ENCODE assay signal across 9 mouse cellular contexts in genomic region chr3:143599120-143599519, GRCm38 (mm10).
DNase-seq lines count a peak whose midpoint lies in the region; ATAC-seq and TF ChIP-seq lines count a peak whose summit lies in the region.
"Had no signal": no experiment of that assay in that cellular context is flagged by ENCODE, and none has a peak within 500 bp of the region (broad histone marks: within the 10 kb centered on the region; RNA-seq: fewer than 3 reads in every experiment).

No protein-coding gene starts in this region.

- H3K4me2 ChIP-seq in hindbrain, postnatal 0 days (ENCODE audit: low read depth, low read length) = no peak overlapping the region
- H3K4me2 ChIP-seq in limb, embryonic 14.5 days (replicated peaks; ENCODE audit: low read depth, low read length, severe bottlenecking) = no peak overlapping the region
- H3K4me2 ChIP-seq: heart, embryonic 13.5 days had no signal

- H3K27ac ChIP-seq in hindbrain, postnatal 0 days = no peak overlapping the region
- H3K27ac ChIP-seq in hindbrain, embryonic 10.5 days = no peak overlapping the region
- H3K27ac ChIP-seq in embryonic facial prominence, embryonic 10.5 days (replicated peaks) = 0 out of 2 replicates have a peak overlapping the region, but pooled peaks have one; percentile 19
- H3K27ac ChIP-seq in limb, embryonic 14.5 days (replicated peaks; ENCODE audit: low read depth, low read length) = no peak overlapping the region
- H3K27ac ChIP-seq: heart, embryonic 13.5 days had no signal

- TF ChIP-seq POLR2A in limb, embryonic 14.5 days (IDR thresholded peaks at IDR 0.05; ENCODE audit: borderline replicate concordance, extremely low read depth, insufficient read depth, insufficient read length) = no peak

- H3K4me1 ChIP-seq in hindbrain, postnatal 0 days (ENCODE audit: insufficient read depth, low read length) = 0 out of 2 replicates have a peak, but pooled peaks cover 3% of the 10 kb centered on the region
- H3K4me1 ChIP-seq in hindbrain, embryonic 10.5 days (replicated peaks) = no peaks in the 10 kb centered on the region
- peaks cover 31% of the 10 kb centered on the region for H3K4me1 ChIP-seq in embryonic facial prominence, embryonic 10.5 days
- peaks cover 6% of the 10 kb centered on the region; the same call in 1 of the 2 replicates for H3K4me1 ChIP-seq in limb, embryonic 14.5 days (ENCODE audit: control insufficient read depth, insufficient read depth, low read length)

- DNase-seq in hindbrain, postnatal 0 days (ENCODE audit: low spot score) = peak; percentile 26
- no peak for DNase-seq in hindbrain, embryonic 10.5 days (ENCODE audit: low spot score)
- DNase-seq in NIH3T3 (ENCODE audit: low read depth) = peak; percentile 30
- peak; percentile 39 for DNase-seq in embryonic facial prominence, embryonic 10.5 days (ENCODE audit: low spot score)
- DNase-seq in limb, embryonic 14.5 days (ENCODE audit: low spot score) = peak; percentile 34
- peak; percentile 12 to 74 for DNase-seq in spleen, postnatal 10 days (ENCODE audit: low spot score in 2 of 2)
- no peak for DNase-seq in left cerebral cortex, postnatal 36 days (ENCODE audit: low spot score in 2 of 2)
- no peak for DNase-seq in cerebellum, adult 11-12 months

- H3K9ac ChIP-seq in hindbrain, postnatal 0 days (replicated peaks; ENCODE audit: low read length) = no peak overlapping the region
- no peak overlapping the region for H3K9ac ChIP-seq in limb, embryonic 14.5 days (ENCODE audit: low read depth, low read length, severe bottlenecking)
- H3K9ac ChIP-seq: heart, embryonic 13.5 days had no signal

- no peak overlapping the region for H3K4me3 ChIP-seq in hindbrain, postnatal 0 days (ENCODE audit: low read length)
- H3K4me3 ChIP-seq in hindbrain, embryonic 10.5 days = no peak overlapping the region
- H3K4me3 ChIP-seq in embryonic facial prominence, embryonic 10.5 days = no peak overlapping the region
- no peak overlapping the region for H3K4me3 ChIP-seq in limb, embryonic 14.5 days (replicated peaks; ENCODE audit: low read length)
- H3K4me3 ChIP-seq: heart, embryonic 13.5 days had no signal

- peak; percentile 43; the same call in 1 of the 2 replicates for TF ChIP-seq CTCF in hindbrain, postnatal 0 days (IDR thresholded peaks at IDR 0.05; ENCODE audit: low read depth)

- ATAC-seq in hindbrain, postnatal 0 days = no peak
- no peak for ATAC-seq in limb, embryonic 14.5 days (ENCODE audit: low FRiP score, low read depth)

- no peaks in the 10 kb centered on the region for H3K9me3 ChIP-seq in hindbrain, postnatal 0 days (ENCODE audit: low read length)
- H3K9me3 ChIP-seq in hindbrain, embryonic 10.5 days = no peaks in the 10 kb centered on the region
- H3K9me3 ChIP-seq in embryonic facial prominence, embryonic 10.5 days = no peaks in the 10 kb centered on the region
- H3K9me3 ChIP-seq in limb, embryonic 14.5 days (ENCODE audit: control insufficient read depth, low read length) = no peaks in the 10 kb centered on the region
- H3K9me3 ChIP-seq: heart, embryonic 13.5 days had no signal

- 69% methylated on average over 2 of the region's 2 CpGs for WGBS in hindbrain, postnatal 0 days
- WGBS in hindbrain, embryonic 10.5 days = 46% methylated on average over 2 of the region's 2 CpGs
- 56% methylated on average over 2 of the region's 2 CpGs for WGBS in embryonic facial prominence, embryonic 10.5 days
- 35% methylated on average over 2 of the region's 2 CpGs for WGBS in limb, embryonic 14.5 days

- H3K27me3 ChIP-seq in hindbrain, postnatal 0 days (ENCODE audit: insufficient read depth, low read length) = peaks cover 4% of the 10 kb centered on the region; the same call in 1 of the 2 replicates
- H3K27me3 ChIP-seq in hindbrain, embryonic 10.5 days (ENCODE audit: insufficient read depth, poor library complexity, severe bottlenecking) = no peaks in the 10 kb centered on the region
- no peaks in the 10 kb centered on the region; the same call in 1 of the 2 replicates for H3K27me3 ChIP-seq in embryonic facial prominence, embryonic 10.5 days (replicated peaks; ENCODE audit: low read depth, poor library complexity, severe bottlenecking)
- H3K27me3 ChIP-seq in limb, embryonic 14.5 days (ENCODE audit: control insufficient read depth, insufficient read depth, low read length) = 0 out of 2 replicates have a peak, but pooled peaks cover 8% of the 10 kb centered on the region
- H3K27me3 ChIP-seq: heart, embryonic 13.5 days had no signal

- H3K36me3 ChIP-seq in hindbrain, postnatal 0 days (ENCODE audit: insufficient read depth, low read length) = no peaks in the 10 kb centered on the region
- no peaks in the 10 kb centered on the region for H3K36me3 ChIP-seq in hindbrain, embryonic 10.5 days
- no peaks in the 10 kb centered on the region for H3K36me3 ChIP-seq in embryonic facial prominence, embryonic 10.5 days (replicated peaks)
- no peaks in the 10 kb centered on the region for H3K36me3 ChIP-seq in limb, embryonic 14.5 days (ENCODE audit: control insufficient read depth, insufficient read depth, low read length)
- H3K36me3 ChIP-seq: heart, embryonic 13.5 days had no signal

- intact Hi-C loops in left cerebral cortex, postnatal 36 days (cut with DNase I) = loop anchor here (10.0 kb wide), 3 partner anchors 214 to 606 kb away; partner anchors contain the start of gene Lmo4

Comparison
In these comparisons a context has a peak if more than half of its experiments do, and no peak if none do; other contexts are left out.
1. DNase-seq: peak in hindbrain, postnatal 0 days (single experiment), NIH3T3 (single experiment), embryonic facial prominence, embryonic 10.5 days (single experiment), limb, embryonic 14.5 days (single experiment) and spleen, postnatal 10 days (2 of 2); none in hindbrain, embryonic 10.5 days (single experiment), left cerebral cortex, postnatal 36 days (0 of 2) and cerebellum, adult 11-12 months (single experiment).